Mouse (Mus musculus) CH12.LX (cell line): Measurements from ENCODE around the gene Inpp5d. TPM values are rescaled to one million over a fixed set of nuclear protein-coding genes. Genes with fewer than 3 reads are reported as not detected.

Experiments
- DNase-seq: peaks from one replicate; pipeline ENCODE4 v3.0.0-alpha.2; 2013; ENCODE audit errors: extremely low read depth
- H3K27ac ChIP-seq: 2 replicates; pipeline ENCODE4 v1.5.1; 2012; ENCODE audit warnings: low read depth, mild to moderate bottlenecking, control low read depth, moderate library complexity; ENCODE audit not compliant: insufficient read depth
- H3K27me3 ChIP-seq: replicated peaks from 2 replicates; pipeline ENCODE3; 2012; ENCODE audit warnings: inconsistent platforms
- H3K36me3 ChIP-seq, 2 experiments: replicated peaks in 1 of 2; 2 replicates each; pipeline versions ENCODE3 to v1.6.1; 2012; ENCODE audit warnings: inconsistent platforms in 1 of 2, low read length in 1 of 2, mild to moderate bottlenecking in 1 of 2, mixed read lengths in 1 of 2, moderate library complexity in 1 of 2; ENCODE audit not compliant: control insufficient read depth in 1 of 2, insufficient read depth in 1 of 2
- H3K4me1 ChIP-seq, 2 experiments: 2 replicates each; pipeline ENCODE4 v1.6.1; 2012; ENCODE audit warnings: inconsistent platforms in 1 of 2, moderate library complexity in 1 of 2; ENCODE audit not compliant: insufficient read depth in 2 of 2, control insufficient read depth in 1 of 2
- H3K4me2 ChIP-seq: 2 replicates; pipeline ENCODE4 v1.6.1; 2012; ENCODE audit warnings: low read depth, mild to moderate bottlenecking, control low read depth; ENCODE audit not compliant: poor library complexity, insufficient read depth, severe bottlenecking
- H3K4me3 ChIP-seq, 3 experiments: fragments of 150-350 bp in 1 of 3; sonication (generic) in 1 of 3; replicated peaks in 1 of 3; 2 replicates each; pipeline versions ENCODE3 to v1.5.1; 2011 to 2012; ENCODE audit warnings: low read depth in 2 of 3, low read length in 2 of 3, mild to moderate bottlenecking in 2 of 3, moderate library complexity in 2 of 3, control low read depth in 1 of 3, improper control_type of control experiment in 1 of 3, inconsistent platforms in 1 of 3, mixed read lengths in 1 of 3; ENCODE audit not compliant: poor library complexity in 1 of 3
- H3K79me2 ChIP-seq: replicated peaks from 2 replicates; pipeline ENCODE4 v1.6.1; 2012; ENCODE audit warnings: mild to moderate bottlenecking, moderate library complexity; ENCODE audit not compliant: control insufficient read depth, poor library complexity, insufficient read depth, severe bottlenecking; ENCODE audit errors: extremely low read depth
- H3K9ac ChIP-seq: 2 replicates; pipeline ENCODE4 v1.6.1; 2012; ENCODE audit warnings: low read depth, mild to moderate bottlenecking, control low read depth, moderate library complexity; ENCODE audit not compliant: insufficient read depth
- H3K9me3 ChIP-seq: replicated peaks from 2 replicates; pipeline ENCODE3; 2012; ENCODE audit warnings: low read length, inconsistent platforms, mixed read lengths
- BHLHE40 ChIP-seq: IDR thresholded peaks from 2 replicates; pipeline ENCODE4 v1.6.1; 2011; ENCODE audit warnings: mild to moderate bottlenecking, low read depth, low read length, improper control_type of control experiment
- CHD1 ChIP-seq: IDR thresholded peaks from 2 replicates; pipeline ENCODE4 v1.6.1; 2012; ENCODE audit warnings: low read depth, low read length, improper control_type of control experiment, inconsistent platforms
- CHD2 ChIP-seq: IDR thresholded peaks from 2 replicates; pipeline ENCODE4 v1.6.1; 2011; ENCODE audit warnings: low read length, improper control_type of control experiment
- CTCF ChIP-seq, 2 experiments: IDR thresholded peaks in 1 of 2; conservative IDR thresholded peaks in 1 of 2; 2 replicates each; pipeline ENCODE4 v1.5.1; 2011 to 2012; ENCODE audit warnings: low read depth in 2 of 2, low read length in 2 of 2, improper control_type of control experiment in 1 of 2, inconsistent platforms in 1 of 2, mild to moderate bottlenecking in 1 of 2, moderate library complexity in 1 of 2
- E2F4 ChIP-seq: IDR thresholded peaks from 2 replicates; pipeline ENCODE4 v1.6.1; 2011; ENCODE audit warnings: low read depth, low read length, improper control_type of control experiment; ENCODE audit not compliant: insufficient replicate concordance
- ELF1 ChIP-seq: IDR thresholded peaks from 2 replicates; pipeline ENCODE4 v1.6.1; 2014; ENCODE audit warnings: low read depth, mild to moderate bottlenecking, inconsistent platforms, low read length, improper control_type of control experiment
- EP300 ChIP-seq: IDR thresholded peaks from 2 replicates; pipeline ENCODE4 v1.6.1; 2011; ENCODE audit warnings: low read length, improper control_type of control experiment
- ETS1 ChIP-seq: conservative IDR thresholded peaks from 2 replicates; pipeline ENCODE4 v1.6.1; 2012; ENCODE audit warnings: low read depth, mild to moderate bottlenecking, inconsistent platforms, low read length, improper control_type of control experiment, moderate library complexity
- GABPA ChIP-seq: IDR thresholded peaks from 2 replicates; pipeline ENCODE4 v1.6.1; 2012; ENCODE audit warnings: low read depth, low read length, improper control_type of control experiment, inconsistent platforms; ENCODE audit not compliant: insufficient replicate concordance
- HCFC1 ChIP-seq: IDR thresholded peaks from 2 replicates; pipeline ENCODE4 v1.6.1; 2012; ENCODE audit warnings: low read depth, mild to moderate bottlenecking, inconsistent platforms, low read length, improper control_type of control experiment
- IRF4 ChIP-seq: IDR thresholded peaks from 2 replicates; pipeline ENCODE4 v1.6.1; 2014; ENCODE audit warnings: low read depth, mild to moderate bottlenecking, inconsistent platforms, low read length, improper control_type of control experiment
- JUND ChIP-seq: conservative IDR thresholded peaks from 2 replicates; pipeline ENCODE4 v1.6.1; 2011; ENCODE audit warnings: low read depth, low read length, improper control_type of control experiment
- KAT2A ChIP-seq: IDR thresholded peaks from 2 replicates; pipeline ENCODE4 v1.6.1; 2012; ENCODE audit warnings: low read length, improper control_type of control experiment, inconsistent platforms; ENCODE audit not compliant: insufficient replicate concordance
- MAFK ChIP-seq: IDR thresholded peaks from 2 replicates; pipeline ENCODE4 v1.6.1; 2011; ENCODE audit warnings: low read length, improper control_type of control experiment; ENCODE audit not compliant: insufficient replicate concordance
- MAX ChIP-seq: IDR thresholded peaks from 2 replicates; pipeline ENCODE4 v1.6.1; 2011; ENCODE audit warnings: low read length, improper control_type of control experiment
- MAZ ChIP-seq: IDR thresholded peaks from 2 replicates; pipeline ENCODE4 v1.6.1; 2012; ENCODE audit warnings: low read depth, mild to moderate bottlenecking, inconsistent platforms, low read length, improper control_type of control experiment, moderate library complexity
- MEF2A ChIP-seq: IDR thresholded peaks from 2 replicates; pipeline ENCODE4 v1.6.1; 2014; ENCODE audit warnings: low read depth, mild to moderate bottlenecking, inconsistent platforms, low read length, improper control_type of control experiment, borderline replicate concordance
- MXI1 ChIP-seq: IDR thresholded peaks from 2 replicates; pipeline ENCODE4 v1.6.1; 2011; ENCODE audit warnings: mild to moderate bottlenecking, low read depth, low read length, improper control_type of control experiment
- NRF1 ChIP-seq: IDR thresholded peaks from 2 replicates; pipeline ENCODE4 v1.6.1; 2014; ENCODE audit warnings: low read depth, mild to moderate bottlenecking, inconsistent platforms, low read length, improper control_type of control experiment, moderate library complexity
- PAX5 ChIP-seq: IDR thresholded peaks from 2 replicates; pipeline ENCODE4 v1.6.1; 2012; ENCODE audit warnings: low read length, inconsistent platforms, mixed read lengths
- POLR2A ChIP-seq: IDR thresholded peaks from 2 replicates; pipeline ENCODE4 v1.6.1; 2011; ENCODE audit warnings: low read depth, mild to moderate bottlenecking, improper control_type of control experiment, low read length
- RAD21 ChIP-seq: IDR thresholded peaks from 2 replicates; pipeline ENCODE4 v1.6.1; 2011; ENCODE audit warnings: low read depth, mild to moderate bottlenecking, low read length, improper control_type of control experiment, moderate library complexity
- RCOR1 ChIP-seq: conservative IDR thresholded peaks from 2 replicates; pipeline ENCODE4 v1.6.1; 2012; ENCODE audit warnings: low read depth, mild to moderate bottlenecking, inconsistent platforms, low read length, improper control_type of control experiment
- SIN3A ChIP-seq: IDR thresholded peaks from 2 replicates; pipeline ENCODE4 v1.6.1; 2012; ENCODE audit warnings: low read length, improper control_type of control experiment, inconsistent platforms
- SMC3 ChIP-seq: IDR thresholded peaks from 2 replicates; pipeline ENCODE4 v1.6.1; 2011; ENCODE audit warnings: low read depth, low read length, improper control_type of control experiment
- TBP ChIP-seq: conservative IDR thresholded peaks from 2 replicates; pipeline ENCODE4 v1.6.1; 2011; ENCODE audit warnings: low read depth, low read length, improper control_type of control experiment
- TCF12 ChIP-seq: IDR thresholded peaks from 2 replicates; pipeline ENCODE4 v1.6.1; 2014; ENCODE audit warnings: low read depth, mild to moderate bottlenecking, inconsistent platforms, low read length, improper control_type of control experiment
- UBTF ChIP-seq: IDR thresholded peaks from 2 replicates; pipeline ENCODE4 v1.6.1; 2012; ENCODE audit warnings: low read depth, mild to moderate bottlenecking, inconsistent platforms, low read length, improper control_type of control experiment, moderate library complexity
- USF2 ChIP-seq: conservative IDR thresholded peaks from 2 replicates; pipeline ENCODE4 v1.6.1; 2011; ENCODE audit warnings: low read depth, low read length, improper control_type of control experiment
- ZKSCAN1 ChIP-seq: IDR thresholded peaks from 2 replicates; pipeline ENCODE4 v1.6.1; 2012; ENCODE audit warnings: low read depth, inconsistent platforms, low read length, improper control_type of control experiment, borderline replicate concordance
- ZMIZ1 ChIP-seq: IDR thresholded peaks from 2 replicates; pipeline ENCODE4 v1.6.1; 2012; ENCODE audit warnings: low read depth, mild to moderate bottlenecking, inconsistent platforms, low read length, improper control_type of control experiment
- ZNF384 ChIP-seq: IDR thresholded peaks from 2 replicates; pipeline ENCODE4 v1.6.1; 2012; ENCODE audit warnings: low read depth, low read length, improper control_type of control experiment, inconsistent platforms
- dilution Hi-C: fragments of 300-500 bp; cut with MboI; formaldehyde crosslinking; loops from 2 replicates; pipeline ENCODE4 v1.14.3; 2020; ENCODE audit warnings: low sequenced_read_pairs; ENCODE audit not compliant: extremely low pct_unique_long_range_greater_than_20kb, extremely low pct_ligation_motif_present
- in situ Hi-C: fragments of 300-500 bp; cut with MboI; formaldehyde crosslinking; loops from 3 replicates; pipeline ENCODE4 v1.14.3; 2019; ENCODE audit warnings: low sequenced_read_pairs, low pct_ligation_motif_present, low pct_unique_long_range_greater_than_20kb, mixed read lengths
- polyA plus RNA-seq: library from polyadenylated mRNA; unstranded; fragments of >175 nt; gene quantifications from 2 replicates; pipeline ENCODE4 v1.2.1, GENCODE M21; 2012; ENCODE audit warnings: low read depth; ENCODE audit not compliant: insufficient read length
- total RNA-seq, 2 experiments: library from RNA; depleted of rRNA; stranded (reverse); fragments of 300-350 nt in 1 of 2; fragments of >200 nt in 1 of 2; gene quantifications; 2 replicates each; pipeline ENCODE4 v1.2.3; 2012 to 2014

The Inpp5d gene
- total and polyA plus RNA-seq, 3 experiments = 97.1 to 109 (median 106) TPM

DNA sequence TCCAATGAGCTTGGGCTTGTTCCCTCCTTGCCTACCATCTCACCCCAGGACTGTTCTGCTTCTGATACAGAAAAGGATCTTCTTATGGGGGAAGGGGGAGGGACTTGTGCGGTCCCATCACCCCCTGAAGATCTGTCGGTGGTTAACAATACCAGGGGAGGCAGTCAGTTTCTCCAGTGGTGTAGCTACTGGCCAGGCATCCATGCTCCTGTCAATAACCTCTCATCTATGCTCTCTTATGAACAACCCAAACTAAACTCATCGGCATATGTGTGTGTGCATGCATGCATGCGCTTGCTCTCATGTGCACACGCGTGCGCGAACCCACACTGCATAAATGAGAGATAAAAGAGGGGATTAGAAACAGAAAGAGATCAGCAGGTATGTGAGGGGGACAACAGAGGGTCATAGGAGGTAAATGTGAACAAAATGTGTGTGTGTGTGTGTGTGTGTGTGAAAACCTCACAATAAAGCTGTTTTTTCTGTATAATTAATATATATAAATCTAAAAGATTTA lies 29.9 kb downstream of the Inpp5d start:
- in situ Hi-C loops (no loop called here), dilution Hi-C loops (no loop called here)
- H3K4me2 ChIP-seq = peak overlapping the region; percentile 69
- no peak for TF ChIP-seq SIN3A
- TF ChIP-seq ZKSCAN1 = no peak
- TF ChIP-seq UBTF = no peak
- TF ChIP-seq E2F4 = no peak
- peak; percentile 63 for TF ChIP-seq BHLHE40
- no peak for TF ChIP-seq ETS1
- no peak for TF ChIP-seq USF2
- peak overlapping the region; percentile 83 for H3K27ac ChIP-seq
- peaks cover 58% of the 10 kb centered on the region for H3K79me2 ChIP-seq
- H3K9ac ChIP-seq = no peak overlapping the region
- no peak overlapping the region for H3K4me3 ChIP-seq
- H3K4me1 ChIP-seq = peaks cover 44 to 95% of the 10 kb centered on the region in 2 experiments
- no peaks in the 10 kb centered on the region for H3K9me3 ChIP-seq
- no peaks in the 10 kb centered on the region for H3K27me3 ChIP-seq
- DNase-seq = no peak
- peaks cover 3 to 56% of the 10 kb centered on the region in 2 experiments for H3K36me3 ChIP-seq

DNA sequence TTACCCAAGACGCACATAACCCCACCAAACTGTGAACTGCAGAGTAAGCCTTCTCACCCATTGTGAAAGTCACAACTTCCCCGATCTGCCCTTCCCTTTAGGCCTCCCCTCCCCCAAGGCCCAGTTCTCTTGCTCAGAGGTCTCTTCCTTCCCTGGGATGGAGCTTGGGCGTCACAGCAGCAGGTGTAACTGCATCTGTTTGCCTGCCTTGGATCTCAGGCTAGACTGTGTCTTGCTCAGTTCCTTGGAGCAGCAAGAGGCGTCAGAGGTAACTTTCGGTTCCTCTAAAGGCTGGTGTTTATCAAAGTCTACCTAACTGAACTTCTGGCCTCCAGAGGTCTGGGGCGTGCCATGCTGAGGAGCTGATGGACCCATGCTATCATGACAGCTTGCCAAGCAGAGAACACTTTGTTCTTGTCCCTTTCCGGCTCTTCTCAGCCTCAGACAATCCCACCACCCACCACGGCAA lies 30.5 kb downstream of the Inpp5d start:
- Histone ChIP-seq H3K79me2 (peaks cover 59% of the 10 kb centered on the region), H3K36me3 (peaks cover 3 to 55% of the 10 kb centered on the region in 2 experiments), H3K27ac (peak overlapping the region; percentile 90), H3K4me2 (peak overlapping the region; percentile 69), H3K9me3 (no peaks in the 10 kb centered on the region), H3K27me3 (no peaks in the 10 kb centered on the region), H3K9ac (no peak overlapping the region), H3K4me1 (peaks cover 41 to 95% of the 10 kb centered on the region in 2 experiments)
- in situ Hi-C loops (no loop called here), dilution Hi-C loops (no loop called here)
- DNase-seq = peak; percentile 97
- TF ChIP-seq SIN3A = peak; percentile 83
- TF ChIP-seq JUND = peak; percentile 70
- TF ChIP-seq CHD1 = peak; percentile 39; the same call in 1 of the 2 replicates
- TF ChIP-seq MAZ = peak; percentile 79; the same call in 1 of the 2 replicates
- no peak for TF ChIP-seq CTCF (conservative IDR thresholded peaks at IDR 0.05 in 1 of 2, IDR thresholded peaks at IDR 0.05 in 1 of 2; ENCODE audit: low read depth in 2 of 2, low read length in 2 of 2)
- TF ChIP-seq SMC3 = peak; percentile 40
- peak; percentile 78 for TF ChIP-seq MAX
- peak; percentile 73; the same call in 1 of the 2 replicates for TF ChIP-seq MAFK
- TF ChIP-seq MXI1 = peak; percentile 81
- peak; percentile 87 for TF ChIP-seq UBTF
- no peak for TF ChIP-seq PAX5
- peak; percentile 17 for TF ChIP-seq RAD21
- no peak for TF ChIP-seq GABPA
- TF ChIP-seq CHD2 = peak; percentile 94
- no peak; the same call in none of the 2 replicates for TF ChIP-seq POLR2A
- TF ChIP-seq NRF1 = no peak
- peak; percentile 98 for TF ChIP-seq IRF4
- peak; percentile 96 for TF ChIP-seq TCF12
- peak; percentile 94 for TF ChIP-seq EP300
- TF ChIP-seq ELF1 = no peak
- TF ChIP-seq TBP = 0 out of 2 replicates have a peak, but pooled peaks have one; percentile 47
- peak; percentile 86 for TF ChIP-seq MEF2A
- TF ChIP-seq RCOR1 = peak; percentile 95
- no peak for TF ChIP-seq KAT2A
- TF ChIP-seq HCFC1 = peak; percentile 11; the same call in 1 of the 2 replicates
- no peak; the same call in 1 of the 2 replicates for TF ChIP-seq ZMIZ1
- TF ChIP-seq BHLHE40 = peak; percentile 74
- TF ChIP-seq ETS1 = peak; percentile 91
- TF ChIP-seq ZNF384 = peak; percentile 25; the same call in 1 of the 2 replicates
- TF ChIP-seq, all 38 proteins: peak for 21
- H3K4me3 ChIP-seq = peak overlapping the region in 1 of 3 experiments; percentile 10
